Mouse (Mus musculus): ENCODE results near the gene Tomm70a.
"Not testable (repeated sequence)": the region's sequence is repeated elsewhere in the genome, so short reads cannot be mapped to it uniquely, and the experiment has no call there.

The Tomm70a gene

DNA sequence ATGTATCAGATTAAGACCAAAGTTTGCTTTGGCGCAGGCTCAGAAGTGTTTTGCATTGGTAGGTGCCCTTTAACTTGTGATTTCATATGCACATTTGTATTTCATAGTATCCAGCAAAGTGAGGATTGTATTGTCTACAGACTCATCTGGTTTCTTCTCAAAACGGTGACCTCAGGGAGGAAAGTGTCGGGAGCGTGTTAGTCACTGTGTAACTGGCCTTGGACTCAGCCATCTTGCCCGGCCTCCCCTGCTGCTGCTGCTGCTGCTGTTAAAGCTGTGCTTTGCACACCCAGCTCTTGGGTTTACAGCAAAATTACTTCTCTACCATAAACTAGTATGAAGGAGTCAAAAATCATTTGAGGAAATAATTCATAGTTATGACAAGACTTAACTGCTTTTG is 23.2 kb downstream of the Tomm70a start:
- DNase-seq (ENCODE audit: inconsistent age in 2 of 2, low spot score in 1 of 2), result peak; percentile 65 to 78

DNA sequence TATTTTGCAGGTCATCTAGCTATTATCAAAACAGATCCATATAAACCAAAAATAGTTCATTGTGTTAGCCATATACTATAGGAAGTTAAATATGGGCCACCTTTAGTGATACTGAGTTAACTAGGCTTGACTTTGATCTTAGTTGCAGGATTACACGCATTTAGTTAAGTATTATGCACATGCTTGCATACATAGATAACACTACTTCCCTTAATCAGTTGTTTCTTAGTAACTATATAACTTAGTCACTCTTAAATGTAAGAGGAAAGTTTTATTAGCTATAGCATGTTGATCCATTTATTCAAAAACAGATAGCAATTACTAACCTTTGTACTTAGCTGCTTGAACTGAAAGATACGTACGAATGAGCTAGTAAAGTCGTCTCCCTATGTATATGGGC is 29.9 kb downstream of the Tomm70a start:
- DNase-seq (ENCODE audit: inconsistent age in 2 of 2, low spot score in 1 of 2), result no peak

DNA sequence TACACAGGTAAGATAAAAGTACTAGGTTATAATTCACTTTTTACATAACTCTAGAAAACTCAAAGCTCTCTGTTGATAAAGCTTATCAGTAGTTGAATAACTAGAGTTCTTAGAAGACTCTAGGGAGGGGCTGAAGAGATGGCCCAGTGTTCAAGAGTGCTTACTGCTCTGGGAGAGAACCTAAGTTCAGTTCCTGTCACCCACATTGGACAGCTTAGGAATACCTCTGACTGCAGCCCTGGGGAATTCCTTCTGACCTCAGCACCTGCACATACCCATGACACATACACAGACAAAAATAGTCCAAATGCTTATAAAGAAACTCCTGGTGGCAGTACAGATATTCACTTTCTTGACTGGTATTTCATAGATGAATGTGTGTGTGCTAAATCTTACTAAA is 34.4 kb downstream of the Tomm70a start:
- DNase-seq (ENCODE audit: inconsistent age in 2 of 2, low spot score in 1 of 2), result no peak

DNA sequence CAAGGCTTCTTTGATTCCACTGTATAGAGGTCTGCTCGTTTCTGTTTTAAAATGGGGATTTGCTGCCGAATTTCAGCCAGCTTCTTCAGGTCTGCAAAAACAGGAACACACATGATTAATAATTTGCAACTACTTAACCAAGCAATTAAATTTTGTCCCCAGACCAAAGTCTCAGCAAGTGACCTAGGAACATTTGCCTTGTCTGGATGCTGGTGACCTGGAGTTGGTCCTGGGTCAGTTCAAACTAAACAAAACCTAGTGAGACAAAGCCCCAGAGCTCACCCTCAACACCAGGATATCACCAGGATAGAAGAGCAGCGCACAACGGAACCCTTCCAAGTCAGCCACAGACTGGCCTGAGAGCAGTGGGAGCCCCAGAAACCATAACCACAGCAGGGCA is 35.6 kb downstream of the Tomm70a start:
- no peak for DNase-seq (ENCODE audit: inconsistent age in 2 of 2, low spot score in 1 of 2)

DNA sequence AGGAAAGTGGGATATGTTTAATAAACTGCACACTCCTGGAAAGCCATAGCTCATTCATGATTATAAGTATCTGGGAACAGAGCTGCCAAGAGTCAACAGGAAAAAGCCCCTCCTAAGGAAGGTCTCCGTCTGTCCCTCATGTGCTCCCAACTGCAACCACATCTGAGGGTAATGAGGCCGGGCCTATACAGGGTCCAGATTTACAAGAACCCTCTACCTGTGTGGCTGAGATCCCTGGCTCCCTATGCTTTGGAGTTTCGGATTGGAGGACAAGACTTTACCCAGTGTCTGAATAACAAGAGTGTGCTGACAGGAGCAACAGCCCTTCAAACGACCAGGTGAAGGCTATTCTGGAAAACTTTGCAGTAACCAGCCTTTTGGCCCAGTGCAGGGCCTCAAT is 36.2 kb downstream of the Tomm70a start:
- no peak for DNase-seq (ENCODE audit: inconsistent age in 2 of 2, low spot score in 1 of 2)

DNA sequence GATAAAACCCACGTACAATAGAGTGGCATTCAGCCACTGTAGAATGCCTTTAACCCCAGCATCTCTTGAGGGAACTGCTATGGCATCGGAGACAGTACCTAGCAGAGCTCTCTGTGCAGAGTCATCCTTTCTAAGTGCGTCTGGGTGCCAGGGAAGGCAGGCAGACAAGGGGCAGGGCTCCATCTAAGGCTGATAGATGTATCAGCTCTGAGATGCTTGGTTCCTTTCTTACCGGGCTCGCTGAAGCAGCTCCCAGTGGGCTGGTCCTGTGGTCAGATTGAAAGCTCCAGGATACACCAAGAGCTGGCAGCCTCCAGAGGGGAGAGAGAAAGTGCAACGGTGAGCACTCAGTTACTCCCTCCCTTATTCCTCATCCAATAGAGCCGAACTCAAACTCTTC is 38.3 kb downstream of the Tomm70a start:
- no peak for DNase-seq (ENCODE audit: inconsistent age in 2 of 2, low spot score in 1 of 2)

DNA sequence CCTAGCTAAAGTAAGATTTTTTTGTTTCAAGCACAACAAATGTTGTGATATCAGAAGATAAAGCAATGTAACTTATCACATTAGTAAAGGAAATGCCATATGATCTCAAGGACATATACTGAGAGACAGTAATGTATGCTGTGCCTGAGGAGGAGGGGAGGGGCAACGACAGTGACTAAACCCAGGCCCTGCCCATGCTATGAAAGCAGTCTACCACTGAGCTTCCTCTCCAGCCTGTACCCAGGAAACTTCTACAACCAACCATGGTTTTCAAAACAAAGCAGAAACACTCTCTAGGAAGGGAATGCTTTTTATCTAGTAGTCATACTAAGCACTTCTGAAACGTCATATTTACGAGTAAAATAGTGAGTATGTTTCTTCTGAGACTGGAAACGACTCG is 41.3 kb downstream of the Tomm70a start:
- DNase-seq (ENCODE audit: inconsistent age in 2 of 2, low spot score in 1 of 2), result no peak

DNA sequence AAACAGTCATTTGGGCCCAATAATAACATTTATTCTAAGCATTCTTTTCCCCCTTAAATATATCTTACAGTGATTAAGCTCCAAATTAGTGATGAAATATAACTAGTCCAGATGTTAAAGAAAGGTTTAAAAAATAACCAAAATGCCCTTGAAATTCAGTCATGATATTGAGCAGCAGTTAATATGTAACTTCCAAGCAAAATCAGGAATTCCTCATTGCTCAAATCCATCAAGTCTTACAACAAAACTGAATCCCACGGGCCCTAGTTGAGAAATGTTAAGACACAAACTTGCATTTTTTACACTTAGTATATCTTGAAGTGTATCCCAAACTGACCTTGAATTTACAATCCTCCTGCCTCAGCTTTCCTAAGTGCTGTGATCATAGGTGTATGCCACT is 42.2 kb downstream of the Tomm70a start:
- no peak for DNase-seq (ENCODE audit: inconsistent age in 2 of 2, low spot score in 1 of 2)

DNA sequence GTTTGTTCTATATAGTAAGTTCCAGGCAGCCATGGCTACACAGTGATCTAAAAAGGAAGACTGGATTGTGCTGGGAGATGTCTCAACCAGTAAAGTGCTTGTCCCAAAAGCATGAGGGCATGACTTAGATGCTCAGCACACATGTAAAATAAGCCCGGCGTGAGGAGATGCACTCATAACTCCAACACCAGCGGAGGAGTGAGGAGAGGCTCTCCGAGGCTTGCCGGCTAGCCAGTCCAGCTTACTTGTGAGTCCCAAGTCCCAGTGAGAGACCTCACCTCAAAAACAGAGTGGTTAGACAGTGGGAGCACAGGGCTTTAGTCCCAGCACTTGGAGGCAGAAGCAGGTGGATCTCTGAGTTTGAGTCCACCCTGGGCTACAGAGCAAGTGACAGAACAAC is 43.7 kb downstream of the Tomm70a start:
- DNase-seq (ENCODE audit: inconsistent age in 2 of 2, low spot score in 1 of 2), result no peak

DNA sequence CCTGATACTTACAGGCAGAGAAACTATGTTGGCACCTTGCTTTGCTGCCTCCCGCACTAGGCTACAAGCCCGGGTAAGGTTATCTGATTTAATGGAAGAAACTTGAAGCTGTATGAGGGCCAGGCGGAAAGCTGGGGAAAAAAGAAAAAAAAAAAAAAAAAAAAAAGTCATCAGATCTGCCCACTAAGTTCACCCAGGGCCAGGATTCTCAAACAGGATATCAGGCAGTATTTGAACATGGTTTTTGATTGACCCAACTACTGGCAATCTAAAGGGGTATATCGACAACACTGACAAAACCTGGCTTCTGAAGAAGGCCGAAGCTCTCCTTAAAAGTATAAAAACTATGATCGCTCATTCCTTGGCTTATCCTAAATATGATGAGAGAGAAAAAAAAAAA is 44.6 kb downstream of the Tomm70a start:
- DNase-seq (ENCODE audit: inconsistent age in 2 of 2, low spot score in 1 of 2), result no peak

DNA sequence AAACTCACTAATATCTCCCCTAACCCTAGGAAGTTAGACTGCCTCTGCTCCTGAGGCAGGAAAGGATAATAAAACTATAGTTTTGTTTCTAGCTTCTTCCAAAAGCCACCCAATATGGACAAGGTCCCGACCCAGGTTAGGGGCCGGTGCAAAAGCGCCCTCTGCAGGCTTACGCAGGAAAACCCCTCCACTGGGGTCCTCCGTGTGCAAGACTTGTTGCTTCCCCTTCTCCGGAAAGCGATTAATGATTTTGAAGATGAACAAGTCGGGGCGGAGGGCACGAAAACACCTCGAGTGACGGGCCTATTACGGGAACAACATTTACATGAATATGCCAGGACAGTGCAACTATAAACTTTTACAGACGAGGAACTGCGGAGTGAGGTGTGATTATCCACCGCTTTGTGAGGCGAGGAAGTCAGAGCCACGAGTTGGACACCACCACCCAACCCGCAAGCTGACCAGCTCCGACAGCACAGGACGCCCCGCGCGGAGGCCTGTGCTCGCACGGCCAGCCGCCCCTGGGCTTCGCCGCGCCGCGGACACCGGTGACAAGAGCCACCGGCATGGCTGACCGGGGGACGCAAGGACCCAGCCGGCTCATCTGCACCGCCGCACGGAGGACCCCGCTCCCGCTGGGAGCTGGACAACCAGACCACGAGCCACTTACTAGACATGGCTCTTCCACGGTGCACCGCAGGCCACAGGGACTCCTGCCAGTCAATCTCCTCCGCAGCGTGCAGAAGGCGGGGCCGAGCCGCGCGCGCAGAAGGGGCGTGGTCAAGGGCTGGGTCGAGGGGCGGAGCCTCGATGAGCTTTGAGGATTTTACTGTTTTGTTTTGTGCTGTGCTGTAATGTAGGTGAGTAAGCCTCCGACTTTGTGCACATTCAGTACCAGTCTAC is 45.4 kb downstream of the Tomm70a start, which contains the start of gene Nit2:
Gene Nit2, minus strand, starts transcription at position 731 of the 903 bp plus-strand sequence.
- peak; percentile 97 to 99 for DNase-seq (ENCODE audit: inconsistent age in 2 of 2, low spot score in 1 of 2)

DNA sequence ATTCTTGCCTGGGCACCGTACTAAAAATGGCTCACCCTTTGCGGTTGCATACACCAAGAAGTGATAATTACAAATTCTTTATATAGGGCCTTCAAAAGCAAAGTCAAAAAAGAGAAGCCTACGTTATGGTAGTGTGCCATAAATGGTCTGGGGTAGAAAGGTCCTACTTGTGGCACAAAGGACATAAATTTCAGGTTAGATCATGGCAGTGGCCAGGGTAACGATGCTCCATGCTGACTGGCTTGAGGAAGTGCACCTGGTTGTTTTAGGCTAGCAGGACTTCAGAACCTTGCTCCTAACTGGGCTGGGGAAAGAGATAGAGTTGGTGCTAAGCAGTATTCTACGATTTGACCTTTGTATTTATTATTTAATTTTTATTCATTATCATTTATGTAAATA is 46.0 kb downstream of the Tomm70a start:
- DNase-seq (ENCODE audit: inconsistent age in 2 of 2, low spot score in 1 of 2), result no peak

DNA sequence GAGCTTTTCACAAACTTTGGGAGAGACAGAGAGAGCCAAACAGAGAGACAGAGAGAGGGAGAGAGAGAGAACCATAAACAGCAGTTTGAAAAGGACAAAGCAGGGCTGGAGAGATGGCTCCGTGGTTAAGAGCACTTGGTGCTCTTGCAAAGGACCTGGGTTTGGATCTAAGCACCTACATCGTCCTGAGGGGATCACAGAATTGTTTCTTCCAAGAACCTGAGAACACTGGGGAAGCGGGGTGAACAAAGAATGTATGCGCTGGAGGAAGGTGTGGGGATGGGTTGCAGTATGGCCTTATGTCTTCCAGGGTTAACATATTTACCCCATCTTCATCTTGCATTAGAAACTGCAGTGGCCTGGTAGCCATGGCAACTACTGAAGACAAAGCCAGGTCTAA is 46.7 kb downstream of the Tomm70a start:
- no peak for DNase-seq (ENCODE audit: inconsistent age in 2 of 2, low spot score in 1 of 2)

DNA sequence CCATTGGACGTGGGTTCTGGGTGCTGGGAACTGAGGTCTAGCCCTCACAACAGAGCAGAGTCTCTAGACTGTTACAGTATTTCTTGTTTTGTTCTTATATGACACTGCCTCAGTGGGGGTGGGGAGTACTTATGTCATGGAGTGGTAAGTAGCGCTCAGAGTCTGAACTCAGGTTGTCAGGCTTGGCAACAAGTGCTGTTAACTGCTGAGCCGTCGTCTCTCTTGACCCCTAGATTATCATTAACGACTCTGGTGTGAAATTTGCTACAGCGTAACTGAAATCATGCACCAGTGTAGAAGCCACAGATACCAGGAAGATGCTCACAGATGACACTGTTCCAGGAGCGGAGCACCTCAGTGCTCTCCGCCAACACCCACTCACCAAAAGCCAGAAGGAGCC is 49.7 kb downstream of the Tomm70a start:
- DNase-seq (ENCODE audit: inconsistent age in 2 of 2, low spot score in 1 of 2), result no peak

DNA sequence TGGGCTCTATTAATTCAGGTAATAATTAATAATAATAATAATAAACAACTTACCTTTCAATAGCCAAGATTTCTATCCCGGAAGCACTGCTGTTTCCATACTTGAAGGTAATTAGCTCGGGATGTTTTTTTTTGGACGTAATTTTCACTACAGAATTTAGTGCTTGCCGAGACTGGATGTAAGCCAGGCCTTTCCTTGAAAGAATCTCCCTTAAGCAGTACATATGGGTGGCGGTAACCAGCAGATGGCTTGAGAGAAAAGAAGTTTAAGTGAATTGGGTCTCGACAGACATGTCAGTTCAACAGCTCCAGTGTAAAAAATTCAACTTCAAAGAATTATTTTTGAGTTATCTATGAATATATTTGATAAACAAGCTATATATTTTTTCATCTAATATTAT is 50.1 kb downstream of the Tomm70a start:
- no peak for DNase-seq (ENCODE audit: inconsistent age in 2 of 2, low spot score in 1 of 2)

DNA sequence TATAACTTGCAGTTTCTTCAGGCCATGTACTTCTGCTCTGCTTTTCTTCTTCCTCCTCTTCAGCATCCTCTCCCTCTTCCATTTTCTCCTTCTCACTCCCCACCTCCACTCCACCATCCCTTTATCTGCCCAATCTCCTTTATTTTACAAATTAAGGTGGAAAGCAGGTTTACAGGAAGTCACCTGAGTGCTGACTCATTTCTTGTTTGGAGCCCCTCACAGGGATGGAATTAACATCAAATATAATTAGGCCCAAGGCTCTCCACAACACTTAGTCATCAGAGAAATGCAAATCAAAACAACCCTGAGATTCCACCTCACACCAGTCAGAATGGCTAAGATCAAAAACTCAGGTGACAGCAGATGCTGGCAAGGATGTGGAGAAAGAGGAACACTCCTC is 53.0 kb downstream of the Tomm70a start:
- not testable (repeated sequence) for DNase-seq (ENCODE audit: inconsistent age in 2 of 2, low spot score in 1 of 2)

DNA sequence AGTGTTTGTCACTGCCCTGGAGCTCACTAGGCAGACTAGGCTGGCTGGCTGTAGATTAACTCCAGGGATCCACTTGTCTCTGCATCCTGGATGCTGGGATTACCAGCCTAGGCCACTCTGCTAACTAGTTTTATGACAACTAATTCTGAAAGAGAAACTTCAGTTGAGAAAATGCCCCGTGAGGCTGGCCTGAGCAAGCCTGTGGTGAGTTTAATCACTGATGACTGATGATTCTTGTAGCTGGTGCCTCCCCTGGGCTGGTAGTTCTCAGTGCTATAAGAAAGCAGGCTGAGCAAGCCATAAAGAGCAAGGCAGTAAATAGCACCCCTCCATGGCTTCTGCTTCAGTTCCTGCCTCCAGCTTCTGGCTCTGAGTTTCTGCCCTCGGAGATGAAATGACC is 54.2 kb downstream of the Tomm70a start:
- DNase-seq (ENCODE audit: inconsistent age in 2 of 2, low spot score in 1 of 2), result no peak

DNA sequence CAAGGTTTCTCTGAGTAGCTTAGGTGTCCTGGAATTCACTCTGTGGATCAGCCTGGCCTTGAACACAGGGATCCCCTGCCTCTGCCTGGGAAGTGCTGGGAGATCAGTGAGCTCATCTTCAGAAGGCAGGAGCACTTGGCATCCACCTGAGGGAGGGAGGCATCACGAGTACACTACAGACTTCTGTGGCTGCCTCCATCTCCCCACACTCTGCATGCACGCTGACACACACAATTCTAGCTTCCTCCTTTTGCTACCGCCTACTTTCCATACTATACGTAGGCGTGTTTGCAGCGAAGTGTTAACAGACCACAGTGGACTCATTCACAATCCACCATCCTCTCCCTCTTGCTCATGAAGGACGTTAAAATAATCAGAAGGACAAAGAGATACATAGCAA is 54.8 kb downstream of the Tomm70a start:
- no peak for DNase-seq (ENCODE audit: inconsistent age in 2 of 2, low spot score in 1 of 2)

DNA sequence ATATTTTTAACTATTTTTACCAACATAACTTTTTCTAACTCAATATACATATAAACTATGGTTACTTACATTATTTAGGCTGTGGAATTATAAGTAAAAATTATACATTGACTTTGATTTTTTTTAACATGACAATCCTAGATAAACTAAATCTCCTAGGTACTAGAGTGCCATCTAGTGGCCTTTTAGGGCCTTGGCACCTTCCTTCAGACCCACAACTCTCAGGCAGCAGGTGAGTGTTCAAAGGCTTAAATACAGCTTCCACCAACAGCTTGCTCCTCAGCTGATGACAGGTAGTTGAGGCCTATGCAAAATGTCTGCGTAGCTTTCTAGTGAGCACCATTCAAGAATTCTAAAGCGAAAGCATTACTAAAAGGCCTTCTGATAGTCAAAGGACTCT is 55.8 kb downstream of the Tomm70a start:
- peak in 1 of 2 experiments; percentile 78 for DNase-seq (ENCODE audit: inconsistent age in 2 of 2, low spot score in 1 of 2)

DNA sequence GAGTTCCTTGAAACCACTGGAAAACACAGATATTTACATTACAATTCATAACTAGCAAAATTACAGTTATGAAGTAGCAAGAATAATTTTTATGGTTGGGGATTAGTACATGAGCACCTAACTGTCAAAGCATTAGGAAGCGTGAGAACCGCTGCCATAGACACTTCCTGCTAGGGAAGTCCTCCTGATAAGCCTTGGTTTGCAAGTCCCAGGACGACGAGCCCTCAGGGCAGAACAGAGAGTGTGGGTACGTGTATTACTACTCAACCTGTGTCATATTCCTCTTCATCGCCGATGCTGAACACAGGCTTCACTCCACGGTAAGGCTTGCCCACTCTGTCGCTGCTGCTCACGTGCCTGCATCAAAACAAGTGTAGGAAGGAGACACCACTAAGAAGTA is 56.2 kb downstream of the Tomm70a start:
- no peak for DNase-seq (ENCODE audit: inconsistent age in 2 of 2, low spot score in 1 of 2)

DNA sequence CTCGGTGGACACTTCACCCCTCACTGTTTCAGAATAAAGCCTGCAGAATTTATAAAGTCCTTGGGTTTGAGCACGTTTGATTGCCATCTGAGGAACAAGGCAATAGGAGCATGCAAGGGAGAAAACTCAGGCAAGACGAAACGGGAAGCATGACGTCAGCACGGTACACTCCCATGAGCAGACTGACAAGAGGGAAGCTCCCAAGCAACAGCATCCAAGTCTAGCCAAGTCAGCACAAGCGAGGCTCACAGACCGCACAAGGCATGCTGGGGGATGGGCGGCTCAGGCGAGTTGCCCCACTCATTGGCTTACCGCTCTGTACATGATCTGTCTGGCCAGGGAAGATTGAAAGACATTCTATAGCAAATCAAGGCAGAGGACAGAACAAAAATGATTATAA is 59.7 kb downstream of the Tomm70a start:
- DNase-seq (ENCODE audit: inconsistent age in 2 of 2, low spot score in 1 of 2), result peak in 1 of 2 experiments; percentile 46

DNA sequence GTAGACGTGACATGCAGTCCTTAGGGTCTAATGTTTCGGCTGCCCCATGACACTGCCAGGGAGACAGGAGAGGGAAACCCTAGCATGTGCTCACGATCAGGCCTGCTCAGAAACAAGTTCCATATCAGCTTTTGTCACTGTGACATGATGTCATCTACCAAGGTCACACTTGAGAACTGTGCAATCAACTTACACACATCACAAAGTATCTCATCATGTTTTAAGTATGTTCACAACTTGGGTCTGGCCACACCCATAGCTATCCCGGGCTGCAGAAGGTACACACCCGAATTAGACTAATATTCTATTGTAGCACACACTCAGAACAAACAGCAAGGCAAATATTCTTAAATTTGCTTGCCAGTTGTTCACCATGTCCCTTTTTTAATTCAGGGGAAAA is 60.5 kb downstream of the Tomm70a start:
- DNase-seq (ENCODE audit: inconsistent age in 2 of 2, low spot score in 1 of 2), result no peak

DNA sequence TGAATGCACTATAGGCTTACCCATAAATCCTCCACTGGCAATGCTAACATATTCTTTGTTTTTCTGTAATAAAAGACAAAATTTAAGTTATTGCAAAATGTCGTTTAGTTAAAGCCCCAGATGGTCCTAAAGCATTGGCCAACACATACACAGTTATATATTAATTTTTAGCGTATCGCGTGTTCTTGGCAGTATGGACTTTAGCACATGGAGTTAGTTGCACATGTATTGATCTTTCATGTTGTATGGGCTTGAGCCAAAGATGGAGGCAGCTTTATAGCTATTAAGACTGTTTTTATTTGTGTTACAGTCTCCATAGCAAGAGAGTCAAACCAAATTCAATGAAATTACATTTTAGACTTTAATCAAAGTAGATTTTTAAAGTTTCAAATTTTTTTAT is 65.1 kb downstream of the Tomm70a start:
- DNase-seq (ENCODE audit: inconsistent age in 2 of 2, low spot score in 1 of 2), result no peak

Data from adrenal gland, adult (tissue).